Mouse (Mus musculus) embryonic fibroblast, embryonic 13.5 days (primary cell): ENCODE measurements around the gene Tfam.

ENCODE experiments used
- CTCF ChIP-seq: IDR thresholded peaks from 2 replicates; pipeline ENCODE4 v1.5.1; 2011; ENCODE audit warnings: mild to moderate bottlenecking, control low read depth, low read length, moderate library complexity, borderline replicate concordance; ENCODE audit not compliant: insufficient read depth
- POLR2A ChIP-seq: IDR thresholded peaks from 2 replicates; pipeline ENCODE4 v1.6.1; 2011; ENCODE audit warnings: low read depth, mild to moderate bottlenecking, control low read depth, low read length, moderate library complexity

- TF ChIP-seq CTCF = no peak
- TF ChIP-seq POLR2A = no peak
These were observed 1.5 kb upstream of the Tfam start for GRCm38 (mm10) chr10:71239479-71240120.
